Mouse (Mus musculus) megakaryocyte progenitor cell, adult 5-6 weeks (primary cell): ENCODE measurements around the gene Chl1. TPM values are rescaled to one million over a fixed set of nuclear protein-coding genes. Genes with fewer than 3 reads are reported as not detected.

ENCODE experiments used
- ATAC-seq: replicated peaks from 2 replicates; pipeline ENCODE4 v1.8.0; 2016; ENCODE audit warnings: mild to moderate bottlenecking, moderate TSS enrichment, inconsistent platforms; ENCODE audit not compliant: poor library complexity
- total RNA-seq, 2 experiments: library from RNA; stranded (forward) in 1 of 2; stranded (reverse) in 1 of 2; fragments of 157-497, 149-512 nt in 1 of 2; fragments of 200-1000 nt in 1 of 2; gene quantifications; 2 replicates each; pipeline versions ENCODE4 v1.2.3 to v1.2.4; 2015 to 2017

The Chl1 gene
- total RNA-seq, 2 experiments from 2014 or later, result 0.17 TPM; not detected in 1

DNA sequence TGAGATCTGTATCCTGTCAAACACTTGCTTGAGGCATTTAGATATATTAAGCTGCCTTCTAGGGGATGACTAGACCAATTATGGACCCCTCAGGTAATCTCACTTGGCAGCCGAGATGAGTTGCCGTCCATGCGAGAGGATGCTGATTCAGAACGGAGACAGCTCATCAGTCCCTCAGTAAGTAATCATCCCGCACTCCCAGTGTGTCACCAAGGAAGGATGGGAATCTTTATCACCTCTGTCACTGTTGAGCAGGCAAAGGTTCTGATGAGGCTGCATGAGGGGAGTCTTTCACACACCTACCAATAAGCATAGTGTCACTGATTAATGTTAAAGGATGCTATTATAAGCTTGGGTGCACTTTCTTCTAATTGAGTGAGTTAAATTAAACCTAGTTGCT lies 270.7 kb downstream of the Chl1 start:
- no peak for ATAC-seq

DNA sequence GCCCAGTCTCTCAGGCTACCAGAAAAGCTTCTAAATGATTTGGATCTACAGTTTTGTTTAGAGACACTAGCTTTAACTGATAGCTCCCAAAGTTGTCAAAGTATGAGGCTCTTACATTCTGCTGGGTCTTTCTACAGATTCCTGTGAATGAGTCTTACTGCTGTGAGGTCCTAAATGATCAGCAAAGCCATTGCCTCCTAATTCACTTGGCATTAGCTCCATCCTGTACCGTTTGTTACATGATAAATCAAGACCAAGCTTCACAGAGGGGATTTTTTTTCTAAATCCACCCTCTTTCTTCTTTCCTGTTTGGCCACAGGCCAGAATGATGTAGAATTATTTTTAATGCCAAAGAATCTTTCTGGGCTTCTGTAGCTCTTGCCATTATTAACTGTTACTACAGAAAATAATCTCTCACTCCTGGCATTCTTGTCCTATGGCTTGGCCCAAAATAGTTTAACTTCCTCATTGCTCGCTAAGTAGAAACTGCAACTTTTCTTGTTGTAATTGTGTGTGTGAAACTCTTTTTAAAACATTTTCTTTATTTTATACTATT lies 280.8 kb downstream of the Chl1 start:
- no peak for ATAC-seq

- ATAC-seq, result no peak
Measured at GRCm38 (mm10) chr6:103795241-103795640, 284.9 kb downstream of the Chl1 start.
